In the genomic region with DNA sequence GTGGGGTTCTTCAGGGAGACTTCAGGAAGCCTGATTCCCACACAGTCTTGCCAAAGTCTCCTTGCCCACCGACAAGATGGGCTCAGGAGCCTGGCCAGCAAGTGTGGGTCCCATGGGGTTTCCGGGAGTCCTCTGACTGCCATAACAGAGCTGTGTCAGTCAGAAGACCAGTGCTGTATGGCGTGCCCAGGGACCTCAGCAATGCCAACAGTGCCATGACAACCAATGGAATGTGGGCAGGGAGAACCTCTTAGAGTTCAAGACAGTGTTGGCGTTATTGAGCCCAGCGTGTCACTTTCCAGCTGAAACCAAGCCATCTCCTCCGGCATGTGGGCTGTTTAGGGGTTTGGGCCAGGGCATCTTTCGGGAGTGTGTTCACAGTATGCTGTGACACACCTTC, we compare ENCODE assay signal across 23 mouse cellular contexts. TPM values are rescaled to one million over a fixed set of nuclear protein-coding genes. Genes with fewer than 3 reads are reported as not detected.
A peak's percentile ranks its signal among the peaks of the same experiment; 100 is the strongest.
DNase-seq lines count a peak whose midpoint lies in the region; ATAC-seq and TF ChIP-seq lines count a peak whose summit lies in the region.
"Had no signal": no experiment of that assay in that cellular context is flagged by ENCODE, and none has a peak within 500 bp of the region (broad histone marks: within the 10 kb centered on the region; RNA-seq: fewer than 3 reads in every experiment).

No protein-coding gene starts in this region.

- no peaks in the 10 kb centered on the region for H3K27me3 ChIP-seq in forebrain, embryonic 15.5 days
- no peaks in the 10 kb centered on the region for H3K27me3 ChIP-seq in forebrain, embryonic 12.5 days
- H3K27me3 ChIP-seq in stomach, embryonic 15.5 days (replicated peaks) = no peaks in the 10 kb centered on the region
- no peaks in the 10 kb centered on the region for H3K27me3 ChIP-seq in stomach, postnatal 0 days (ENCODE audit: control insufficient read depth, insufficient read depth, low read length)
- H3K27me3 ChIP-seq: intestine, embryonic 15.5 days; liver, embryonic 15.5 days; megakaryocyte, embryonic 14.5 days; Patski had no signal

- no peak for TF ChIP-seq EP300 in stomach, postnatal 0 days (optimal IDR thresholded peaks at IDR 0.05)

- no peak overlapping the region for H3K27ac ChIP-seq in forebrain, embryonic 15.5 days (replicated peaks)
- H3K27ac ChIP-seq in forebrain, embryonic 12.5 days = no peak overlapping the region
- no peak overlapping the region for H3K27ac ChIP-seq in stomach, embryonic 15.5 days
- no peak overlapping the region for H3K27ac ChIP-seq in stomach, postnatal 0 days (replicated peaks)
- H3K27ac ChIP-seq: embryonic facial prominence, embryonic 10.5 days; heart, embryonic 10.5 days; intestine, embryonic 15.5 days; liver, embryonic 15.5 days had no signal

- no peak overlapping the region for H3K9ac ChIP-seq in forebrain, embryonic 15.5 days (replicated peaks)
- no peak overlapping the region for H3K9ac ChIP-seq in forebrain, embryonic 12.5 days
- H3K9ac ChIP-seq in stomach, embryonic 15.5 days = no peak overlapping the region
- no peak overlapping the region for H3K9ac ChIP-seq in stomach, postnatal 0 days (ENCODE audit: low read length)
- H3K9ac ChIP-seq: intestine, embryonic 15.5 days; liver, embryonic 15.5 days had no signal

- DNase-seq in layer of hippocampus, postnatal 36 days = peak; percentile 17 to 21
- DNase-seq in layer of hippocampus, adult 11-12 months (ENCODE audit: low spot score) = no peak
- no peak for DNase-seq in stomach, postnatal 0 days (ENCODE audit: low spot score)
- no peak for DNase-seq in spleen, postnatal 10 days (ENCODE audit: low spot score in 2 of 2)
- no peak for DNase-seq in kidney, postnatal 25 days
- DNase-seq: adrenal gland, postnatal 14 days; gastrocnemius, postnatal 14 days; heart, postnatal 10 days; lung, postnatal 14 days; right cerebral cortex, adult 18-20 months; spleen, adult 18-20 months; thymus, postnatal 14 days had no signal

- 73% methylated on average over 7 of the region's 7 CpGs for WGBS in forebrain, embryonic 15.5 days
- 89% methylated on average over 7 of the region's 7 CpGs for WGBS in forebrain, embryonic 12.5 days
- 91% methylated on average over 7 of the region's 7 CpGs for WGBS in stomach, embryonic 15.5 days
- WGBS in stomach, postnatal 0 days = 91% methylated on average over 7 of the region's 7 CpGs

- H3K36me3 ChIP-seq in forebrain, embryonic 15.5 days = 0 out of 2 replicates have a peak, but pooled peaks cover 2% of the 10 kb centered on the region
- no peaks in the 10 kb centered on the region for H3K36me3 ChIP-seq in forebrain, embryonic 12.5 days (replicated peaks)
- H3K36me3 ChIP-seq in stomach, embryonic 15.5 days = no peaks in the 10 kb centered on the region
- H3K36me3 ChIP-seq in stomach, postnatal 0 days (ENCODE audit: control insufficient read depth, insufficient read depth, low read length) = no peaks in the 10 kb centered on the region
- H3K36me3 ChIP-seq: embryonic facial prominence, embryonic 10.5 days; heart, embryonic 10.5 days; intestine, embryonic 15.5 days; liver, embryonic 15.5 days had no signal

- H3K4me2 ChIP-seq in forebrain, embryonic 15.5 days (replicated peaks) = no peak overlapping the region
- H3K4me2 ChIP-seq in forebrain, embryonic 12.5 days = no peak overlapping the region
- no peak overlapping the region for H3K4me2 ChIP-seq in stomach, embryonic 15.5 days
- no peak overlapping the region for H3K4me2 ChIP-seq in stomach, postnatal 0 days (replicated peaks; ENCODE audit: low read depth)
- H3K4me2 ChIP-seq: intestine, embryonic 15.5 days; liver, embryonic 15.5 days had no signal

- TF ChIP-seq CTCF in stomach, postnatal 0 days (IDR thresholded peaks at IDR 0.05; ENCODE audit: low read depth) = no peak

- no peaks in the 10 kb centered on the region for H3K9me3 ChIP-seq in forebrain, embryonic 15.5 days
- no peaks in the 10 kb centered on the region for H3K9me3 ChIP-seq in forebrain, embryonic 12.5 days
- no peaks in the 10 kb centered on the region for H3K9me3 ChIP-seq in stomach, embryonic 15.5 days
- H3K9me3 ChIP-seq in stomach, postnatal 0 days (ENCODE audit: control insufficient read depth, low read length) = no peaks in the 10 kb centered on the region
- H3K9me3 ChIP-seq: embryonic facial prominence, embryonic 10.5 days; heart, embryonic 10.5 days; intestine, embryonic 15.5 days; liver, embryonic 15.5 days had no signal

- H3K4me1 ChIP-seq in forebrain, embryonic 15.5 days = 0 out of 2 replicates have a peak, but pooled peaks cover 7% of the 10 kb centered on the region
- peaks cover 9% of the 10 kb centered on the region for H3K4me1 ChIP-seq in forebrain, embryonic 12.5 days
- no peaks in the 10 kb centered on the region for H3K4me1 ChIP-seq in stomach, embryonic 15.5 days
- H3K4me1 ChIP-seq in stomach, postnatal 0 days (replicated peaks; ENCODE audit: control insufficient read depth, insufficient read depth) = no peaks in the 10 kb centered on the region
- H3K4me1 ChIP-seq: heart, embryonic 10.5 days; intestine, embryonic 15.5 days; liver, embryonic 15.5 days; megakaryocyte, embryonic 14.5 days had no signal

- ATAC-seq in forebrain, embryonic 15.5 days (replicated peaks) = peak; percentile 55; the same call in 1 of the 2 replicates
- ATAC-seq in forebrain, embryonic 12.5 days (ENCODE audit: low FRiP score) = no peak
- peak; percentile 18; the same call in 1 of the 2 replicates for ATAC-seq in stomach, embryonic 15.5 days (ENCODE audit: insufficient read depth, low FRiP score, low read depth)
- ATAC-seq in stomach, postnatal 0 days (ENCODE audit: low FRiP score, low TSS enrichment) = no peak
- ATAC-seq: activated CD4-positive, CD25-positive, alpha-beta regulatory T cell, adult 4 months; intestine, embryonic 15.5 days; Patski had no signal

- no peak overlapping the region for H3K4me3 ChIP-seq in forebrain, embryonic 15.5 days
- H3K4me3 ChIP-seq in forebrain, embryonic 12.5 days (replicated peaks) = no peak overlapping the region
- H3K4me3 ChIP-seq in stomach, embryonic 15.5 days (replicated peaks) = no peak overlapping the region
- H3K4me3 ChIP-seq in stomach, postnatal 0 days (ENCODE audit: low read depth, low read length) = no peak overlapping the region
- H3K4me3 ChIP-seq: embryonic facial prominence, embryonic 10.5 days; heart, embryonic 10.5 days; intestine, embryonic 15.5 days; liver, embryonic 15.5 days; megakaryocyte, embryonic 14.5 days; myocyte had no signal

RNA-seq across cellular contexts. Expression of gene Stox2, which starts 33.9 kb away (rescaled TPM):
- 47.2 and 51.9 TPM in 2 replicates for polyA plus RNA-seq in forebrain, embryonic 15.5 days (2015; fragmentation: Nextera tagmentation; extraction: Ambion mirVana)
- polyA plus RNA-seq in forebrain, embryonic 12.5 days (2016; fragmentation: Nextera tagmentation; extraction: Ambion mirVana) = 49.4 and 50.5 TPM in 2 replicates
- 10 to 100 TPM; 82.8 to 93.3 TPM for total RNA-seq in layer of hippocampus, postnatal 36 days (2021)
- 11.6 and 13.7 TPM in 2 replicates for polyA plus RNA-seq in stomach, embryonic 15.5 days (2015; fragmentation: Nextera tagmentation; extraction: Ambion mirVana)
- polyA plus RNA-seq in stomach, postnatal 0 days (2015; fragmentation: Nextera tagmentation; extraction: Ambion mirVana) = 5.1 and 5.7 TPM in 2 replicates
- polyA plus RNA-seq: activated CD4-positive, CD25-positive, alpha-beta regulatory T cell, adult 4 months; myocyte had no signal

RNA-seq across cellular contexts. Expression of gene Trappc11, which starts 53.2 kb away (rescaled TPM):
- 38.7 and 41.6 TPM in 2 replicates for polyA plus RNA-seq in forebrain, embryonic 15.5 days (2015; fragmentation: Nextera tagmentation; extraction: Ambion mirVana)
- 46.0 and 46.8 TPM in 2 replicates for polyA plus RNA-seq in forebrain, embryonic 12.5 days (2016; fragmentation: Nextera tagmentation; extraction: Ambion mirVana)
- 10 to 100 TPM; 54.2 to 55.3 TPM for total RNA-seq in layer of hippocampus, postnatal 36 days (2021)
- 26.0 and 27.1 TPM in 2 replicates for polyA plus RNA-seq in stomach, embryonic 15.5 days (2015; fragmentation: Nextera tagmentation; extraction: Ambion mirVana)
- 14.8 and 14.9 TPM in 2 replicates for polyA plus RNA-seq in stomach, postnatal 0 days (2015; fragmentation: Nextera tagmentation; extraction: Ambion mirVana)

RNA-seq across cellular contexts. Expression of gene Rwdd4a, which starts 53.4 kb away (rescaled TPM):
- 39.4 and 42.3 TPM in 2 replicates for polyA plus RNA-seq in forebrain, embryonic 15.5 days (2015; fragmentation: Nextera tagmentation; extraction: Ambion mirVana)
- 44.8 and 47.9 TPM in 2 replicates for polyA plus RNA-seq in forebrain, embryonic 12.5 days (2016; fragmentation: Nextera tagmentation; extraction: Ambion mirVana)
- total RNA-seq in layer of hippocampus, postnatal 36 days (2021) = 10 to 100 TPM; 32.1 to 32.9 TPM
- polyA plus RNA-seq in stomach, embryonic 15.5 days (2015; fragmentation: Nextera tagmentation; extraction: Ambion mirVana) = 35.4 and 40.0 TPM in 2 replicates
- 28.1 and 37.1 TPM in 2 replicates for polyA plus RNA-seq in stomach, postnatal 0 days (2015; fragmentation: Nextera tagmentation; extraction: Ambion mirVana)

Comparison
In these comparisons a context has a peak if more than half of its experiments do, and no peak if none do; other contexts are left out.
1. ATAC-seq: peak in forebrain, embryonic 15.5 days (single experiment) and stomach, embryonic 15.5 days (single experiment); none in forebrain, embryonic 12.5 days (single experiment) and stomach, postnatal 0 days (single experiment).
2. DNase-seq: peak in layer of hippocampus, postnatal 36 days (2 of 2); none in layer of hippocampus, adult 11-12 months (single experiment), stomach, postnatal 0 days (single experiment), spleen, postnatal 10 days (0 of 2) and kidney, postnatal 25 days (0 of 2).